Mouse (Mus musculus): ENCODE measurements around the gene Tnfrsf13b. TPM values are rescaled to one million over a fixed set of nuclear protein-coding genes. Genes with fewer than 3 reads are reported as not detected.

Gene Tnfrsf13b
- total and polyA plus RNA-seq, 3 experiments: 260 to 356 (median 338) TPM

DNA sequence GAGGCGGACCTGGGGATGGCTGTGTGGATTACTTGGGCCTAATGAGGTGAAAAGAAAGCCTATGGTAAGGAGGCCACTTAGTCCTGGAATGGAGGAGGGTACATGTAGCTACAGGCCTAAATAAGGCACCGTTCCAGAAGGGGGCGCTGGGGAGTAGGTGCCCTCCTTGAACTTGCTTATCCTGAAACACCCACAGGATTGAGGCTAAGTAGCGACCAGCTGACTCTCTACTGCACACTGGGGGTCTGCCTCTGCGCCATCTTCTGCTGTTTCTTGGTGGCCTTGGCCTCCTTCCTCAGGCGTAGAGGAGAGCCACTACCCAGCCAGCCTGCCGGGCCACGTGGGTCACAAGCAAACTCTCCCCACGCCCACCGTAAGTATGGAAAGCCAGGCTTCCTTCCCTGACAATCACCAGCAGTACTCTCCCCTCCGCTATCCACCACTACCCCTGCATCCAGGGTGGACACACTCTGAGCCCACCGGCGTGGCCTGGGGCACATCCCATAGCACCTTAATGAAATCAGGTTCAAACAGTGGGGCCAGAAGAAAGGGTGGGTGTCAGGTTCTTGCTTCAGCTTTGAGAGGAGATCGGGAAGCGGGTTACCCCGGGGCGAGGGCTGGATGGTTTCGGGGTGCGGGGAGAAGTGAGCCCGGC, 20.2 kb downstream of the Tnfrsf13b start:
- peak; percentile 71 for DNase-seq (ENCODE audit: extremely low read depth)
- H3K4me3 ChIP-seq (replicated peaks in 1 of 3; ENCODE audit: low read depth in 2 of 3, low read length in 2 of 3, poor library complexity in 1 of 3): no peak overlapping the region

DNA sequence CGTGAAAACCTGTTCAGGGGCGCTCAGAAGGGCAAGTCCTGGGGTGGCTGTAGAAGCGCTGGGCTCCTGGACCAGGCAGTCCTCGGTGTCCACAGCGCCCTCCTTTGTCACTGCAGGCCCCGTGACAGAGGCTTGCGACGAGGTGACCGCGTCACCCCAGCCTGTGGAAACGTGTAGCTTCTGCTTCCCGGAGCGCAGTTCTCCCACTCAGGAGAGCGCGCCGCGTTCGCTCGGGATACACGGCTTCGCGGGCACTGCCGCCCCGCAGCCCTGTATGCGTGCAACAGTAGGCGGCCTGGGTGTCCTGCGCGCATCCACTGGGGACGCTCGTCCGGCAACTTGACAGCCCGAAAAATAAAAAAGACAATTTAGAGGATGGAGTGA, 20.7 kb downstream of the Tnfrsf13b start:
- H3K4me3 ChIP-seq (replicated peaks in 1 of 3; ENCODE audit: low read depth in 2 of 3, low read length in 2 of 3, poor library complexity in 1 of 3): no peak overlapping the region
- dilution Hi-C loops (cut with MboI; ENCODE audit: extremely low pct_ligation_motif_present, extremely low pct_unique_long_range_greater_than_20kb, low sequenced_read_pairs): no loop called here
- peaks cover 57 to 87% of the 10 kb centered on the region in 2 experiments for H3K36me3 ChIP-seq (replicated peaks in 1 of 2; ENCODE audit: control insufficient read depth in 1 of 2, insufficient read depth in 1 of 2, low read length in 1 of 2)
- H3K9ac ChIP-seq (ENCODE audit: insufficient read depth, low read depth): no peak overlapping the region
- peaks cover 40% of the 10 kb centered on the region for H3K79me2 ChIP-seq (replicated peaks; ENCODE audit: control insufficient read depth, extremely low read depth, insufficient read depth, poor library complexity, severe bottlenecking)
- H3K9me3 ChIP-seq (replicated peaks; ENCODE audit: low read length): no peaks in the 10 kb centered on the region
- in situ Hi-C loops (cut with MboI; ENCODE audit: low pct_ligation_motif_present, low pct_unique_long_range_greater_than_20kb, low sequenced_read_pairs): no loop called here
- no peaks in the 10 kb centered on the region for H3K27me3 ChIP-seq (replicated peaks)
- H3K4me1 ChIP-seq (ENCODE audit: control insufficient read depth in 1 of 2, insufficient read depth in 2 of 2): peaks cover 7 to 43% of the 10 kb centered on the region in 2 experiments
- no peak overlapping the region for H3K27ac ChIP-seq (ENCODE audit: insufficient read depth, low read depth)
- no peak overlapping the region for H3K4me2 ChIP-seq (ENCODE audit: insufficient read depth, low read depth, poor library complexity, severe bottlenecking)
- TF ChIP-seq MAFK (IDR thresholded peaks at IDR 0.05; ENCODE audit: insufficient replicate concordance, low read length): no peak
- DNase-seq (ENCODE audit: extremely low read depth): no peak

More for the DNA sequence above, 20.2 kb downstream of the Tnfrsf13b start:
- Histone ChIP-seq H3K4me1 (ENCODE audit: control insufficient read depth in 1 of 2, insufficient read depth in 2 of 2) (peaks cover 7 to 44% of the 10 kb centered on the region in 2 experiments), H3K9me3 (replicated peaks; ENCODE audit: low read length) (no peaks in the 10 kb centered on the region), H3K27me3 (replicated peaks) (no peaks in the 10 kb centered on the region), H3K4me2 (ENCODE audit: insufficient read depth, low read depth, poor library complexity, severe bottlenecking) (no peak overlapping the region), H3K79me2 (replicated peaks; ENCODE audit: control insufficient read depth, extremely low read depth, insufficient read depth, poor library complexity, severe bottlenecking) (peaks cover 40% of the 10 kb centered on the region), H3K9ac (ENCODE audit: insufficient read depth, low read depth) (no peak overlapping the region), H3K27ac (ENCODE audit: insufficient read depth, low read depth) (no peak overlapping the region), H3K36me3 (replicated peaks in 1 of 2; ENCODE audit: control insufficient read depth in 1 of 2, insufficient read depth in 1 of 2, low read length in 1 of 2) (peaks cover 53 to 81% of the 10 kb centered on the region in 2 experiments)
- TF ChIP-seq HCFC1 (IDR thresholded peaks at IDR 0.05; ENCODE audit: low read depth, low read length) (no peak), CTCF (conservative IDR thresholded peaks at IDR 0.05 in 1 of 2, IDR thresholded peaks at IDR 0.05 in 1 of 2; ENCODE audit: low read depth in 2 of 2, low read length in 2 of 2) (peak; percentile 61 to 83)
- in situ Hi-C loops (cut with MboI; ENCODE audit: low pct_ligation_motif_present, low pct_unique_long_range_greater_than_20kb, low sequenced_read_pairs): no loop called here
- dilution Hi-C loops (cut with MboI; ENCODE audit: extremely low pct_ligation_motif_present, extremely low pct_unique_long_range_greater_than_20kb, low sequenced_read_pairs): no loop called here

DNA sequence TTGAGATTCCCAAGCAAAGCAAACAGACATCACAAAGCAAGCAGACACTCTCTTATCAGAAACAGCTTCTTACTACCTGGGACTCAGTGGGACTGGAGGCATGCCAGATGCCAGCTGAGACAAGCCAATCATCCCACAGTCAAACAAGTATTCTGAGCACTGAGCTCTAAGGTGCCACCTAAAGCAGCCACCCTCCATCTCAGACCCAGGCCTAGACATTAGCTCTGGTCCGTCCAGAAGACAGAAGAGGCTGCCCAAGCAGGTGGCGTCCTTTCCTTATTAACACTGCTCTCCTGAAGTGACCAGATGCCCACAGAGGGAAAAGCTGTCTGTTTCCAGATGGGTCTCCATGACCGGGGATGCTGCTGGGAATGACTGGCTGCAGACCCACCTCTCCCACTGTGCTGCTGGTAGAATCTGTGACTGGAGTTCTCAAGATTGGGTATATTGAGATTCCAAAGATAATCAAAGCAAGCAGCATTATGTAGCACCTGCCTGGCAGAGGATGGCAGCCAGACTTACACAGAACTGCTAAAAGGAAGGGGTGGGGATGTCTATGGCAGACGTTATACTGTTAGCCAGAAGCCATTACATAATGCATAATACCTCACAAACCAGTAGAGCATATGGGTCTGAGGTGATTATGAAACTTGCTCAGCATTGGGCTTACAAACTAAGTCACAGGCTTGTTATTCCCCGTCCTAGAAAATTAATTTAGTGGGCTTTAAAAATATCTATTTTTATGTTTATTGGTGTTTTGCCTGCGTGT, 23.9 kb downstream of the Tnfrsf13b start:
- no peak overlapping the region for H3K9ac ChIP-seq (ENCODE audit: insufficient read depth, low read depth)
- peaks cover 0 to 32% of the 10 kb centered on the region in 2 experiments; a peak in 2 of 4 replicates for H3K4me1 ChIP-seq (ENCODE audit: control insufficient read depth in 1 of 2, insufficient read depth in 2 of 2)
- no peak overlapping the region for H3K27ac ChIP-seq (ENCODE audit: insufficient read depth, low read depth)
- H3K36me3 ChIP-seq (replicated peaks in 1 of 2; ENCODE audit: control insufficient read depth in 1 of 2, insufficient read depth in 1 of 2, low read length in 1 of 2): peaks cover 76 to 97% of the 10 kb centered on the region in 2 experiments
- no peak overlapping the region for H3K4me3 ChIP-seq (replicated peaks in 1 of 3; ENCODE audit: low read depth in 2 of 3, low read length in 2 of 3, poor library complexity in 1 of 3)
- H3K4me2 ChIP-seq (ENCODE audit: insufficient read depth, low read depth, poor library complexity, severe bottlenecking): no peak overlapping the region
- peaks cover 10% of the 10 kb centered on the region for H3K79me2 ChIP-seq (replicated peaks; ENCODE audit: control insufficient read depth, extremely low read depth, insufficient read depth, poor library complexity, severe bottlenecking)
- no peak for DNase-seq (ENCODE audit: extremely low read depth)
- TF ChIP-seq POLR2AphosphoS2 (IDR thresholded peaks at IDR 0.05; ENCODE audit: low read depth, low read length) (peak; percentile 78), HCFC1 (IDR thresholded peaks at IDR 0.05; ENCODE audit: low read depth, low read length) (no peak), CHD2 (IDR thresholded peaks at IDR 0.05; ENCODE audit: low read length) (peak; percentile 58), SMC3 (IDR thresholded peaks at IDR 0.05; ENCODE audit: low read depth, low read length) (peak; percentile 8; the same call in 1 of the 2 replicates), POLR2A (IDR thresholded peaks at IDR 0.05; ENCODE audit: low read depth, low read length) (peak; percentile 31; the same call in 1 of the 2 replicates), ETS1 (conservative IDR thresholded peaks at IDR 0.05; ENCODE audit: low read depth, low read length) (no peak), ZMIZ1 (IDR thresholded peaks at IDR 0.05; ENCODE audit: low read depth, low read length) (peak; percentile 54; the same call in 1 of the 2 replicates), MAX (IDR thresholded peaks at IDR 0.05; ENCODE audit: low read length) (no peak)
- dilution Hi-C loops (cut with MboI; ENCODE audit: extremely low pct_ligation_motif_present, extremely low pct_unique_long_range_greater_than_20kb, low sequenced_read_pairs): no loop called here
- in situ Hi-C loops (cut with MboI; ENCODE audit: low pct_ligation_motif_present, low pct_unique_long_range_greater_than_20kb, low sequenced_read_pairs): no loop called here
- H3K9me3 ChIP-seq (replicated peaks; ENCODE audit: low read length): no peaks in the 10 kb centered on the region
- H3K27me3 ChIP-seq (replicated peaks): no peaks in the 10 kb centered on the region
